Mouse (Mus musculus) cortical plate, adult 2 months (tissue): ENCODE results near the gene Dnajc13.

Source experiments
- CTCF ChIP-seq: fragments of 200-500 bp; IDR thresholded peaks from 2 replicates; pipeline ENCODE4 v1.5.1; 2011; ENCODE audit warnings: mild to moderate bottlenecking, control low read depth, low read length; ENCODE audit not compliant: insufficient read depth; ENCODE audit errors: extremely low read depth
- POLR2A ChIP-seq: fragments of 200-500 bp; IDR thresholded peaks from 2 replicates; pipeline ENCODE4 v1.6.1; 2011; ENCODE audit warnings: mild to moderate bottlenecking, low read length, control low read depth; ENCODE audit not compliant: insufficient read depth; ENCODE audit errors: extremely low read depth

DNA sequence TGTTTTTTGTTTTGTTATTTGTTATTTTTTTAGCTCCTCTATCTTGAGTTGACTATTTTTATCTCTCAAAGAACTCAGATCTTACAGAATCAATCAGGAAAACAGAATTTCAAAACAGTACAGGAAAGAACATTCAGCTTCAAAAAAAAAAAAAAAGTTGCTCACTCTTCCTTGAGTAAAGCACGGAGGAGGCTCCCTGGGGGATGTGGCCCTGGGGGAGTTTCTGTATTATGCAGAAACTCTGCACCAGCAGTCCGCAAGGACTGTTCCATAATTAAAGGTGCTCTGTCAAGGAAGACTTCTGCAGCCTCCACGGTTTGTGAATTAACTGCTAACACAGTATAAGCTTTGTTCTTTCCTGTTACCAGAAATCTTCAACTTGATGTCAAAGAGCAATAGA, 161.3 kb downstream of the Dnajc13 start:
- no peak for TF ChIP-seq CTCF
- TF ChIP-seq POLR2A = no peak
